Mouse (Mus musculus) C2C12 (cell line): ENCODE results near the gene Tex45.

ENCODE experiments used
- CEBPB ChIP-seq: IDR thresholded peaks from one replicate; pipeline ENCODE4 v1.6.1; 2011; ENCODE audit warnings: low read depth, mild to moderate bottlenecking, control low read depth, moderate library complexity
- CTCF ChIP-seq: IDR thresholded peaks from one replicate; pipeline ENCODE4 v1.5.1; 2011; ENCODE audit not compliant: control insufficient read depth, insufficient read depth, insufficient read length
- MAX ChIP-seq: IDR thresholded peaks from one replicate; pipeline ENCODE4 v1.6.1; 2011; ENCODE audit warnings: mild to moderate bottlenecking, control low read depth
- MYOD1 ChIP-seq: IDR thresholded peaks from one replicate; pipeline ENCODE4 v1.6.1; 2011; ENCODE audit warnings: low read depth; ENCODE audit not compliant: control insufficient read depth, insufficient read length
- MYOG ChIP-seq: IDR thresholded peaks from one replicate; pipeline ENCODE4 v1.6.1; 2011; ENCODE audit not compliant: control insufficient read depth, insufficient read length; ENCODE audit errors: extremely low read depth
- USF1 ChIP-seq: IDR thresholded peaks from one replicate; pipeline ENCODE4 v1.6.1; 2011; ENCODE audit warnings: low read depth, mild to moderate bottlenecking, control low read depth, moderate library complexity

GRCm38 (mm10) chr8:3496428-3496748 lies 25.7 kb downstream of the Tex45 start:
- TF ChIP-seq CTCF (no peak), MYOG (no peak), USF1 (no peak), MAX (no peak), CEBPB (no peak), MYOD1 (no peak)
